Mouse (Mus musculus) G1E-ER4 (cell line): ENCODE measurements around the gene Faim2. TPM values are rescaled to one million over a fixed set of nuclear protein-coding genes. Genes with fewer than 3 reads are reported as not detected.

Experiments used
- GATA1 ChIP-seq: IDR thresholded peaks from one replicate; pipeline ENCODE4 v1.8.0; 2012; ENCODE audit warnings: low read length, inconsistent platforms
- polyA plus RNA-seq: library from polyadenylated mRNA; stranded (reverse); fragments of >175 nt; gene quantifications from 2 replicates; pipeline ENCODE4 v1.2.3, GENCODE M21; 2012

The Faim2 gene
- not detected in 2 replicates for polyA plus RNA-seq

- TF ChIP-seq GATA1: no peak
These were observed at the start of gene Faim2 for GRCm38 (mm10) chr15:99527629-99528353. Faim2 (minus strand) TSS chr15:99528165.

- TF ChIP-seq GATA1: no peak
These were observed 41.2 kb upstream of the Faim2 start for GRCm38 (mm10) chr15:99569123-99569522.

GRCm38 (mm10) chr15:99568682-99569081 lies 40.7 kb upstream of the Faim2 start:
- no peak for TF ChIP-seq GATA1

- TF ChIP-seq GATA1: no peak
These were observed 39.4 kb upstream of the Faim2 start for GRCm38 (mm10) chr15:99567371-99567770.

DNA sequence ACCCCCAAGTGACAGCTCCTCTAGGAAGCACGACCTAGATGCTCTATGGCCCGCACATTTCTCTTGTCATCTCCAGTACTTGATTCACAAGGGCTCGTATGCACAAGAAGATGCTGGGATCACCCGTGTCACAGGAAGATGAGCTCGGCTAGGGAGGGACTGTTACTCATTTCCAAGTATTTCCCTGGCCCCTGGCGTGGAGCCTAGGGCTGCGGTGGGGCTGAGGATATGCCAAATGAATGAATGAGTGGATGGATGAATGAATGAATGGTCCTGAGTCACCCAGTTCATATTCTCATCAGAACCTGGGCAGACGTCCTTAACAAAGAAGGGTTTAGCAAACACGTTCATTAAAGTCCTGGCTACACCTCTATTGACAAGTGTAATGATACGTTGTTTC lies 32.3 kb upstream of the Faim2 start:
- no peak for TF ChIP-seq GATA1

DNA sequence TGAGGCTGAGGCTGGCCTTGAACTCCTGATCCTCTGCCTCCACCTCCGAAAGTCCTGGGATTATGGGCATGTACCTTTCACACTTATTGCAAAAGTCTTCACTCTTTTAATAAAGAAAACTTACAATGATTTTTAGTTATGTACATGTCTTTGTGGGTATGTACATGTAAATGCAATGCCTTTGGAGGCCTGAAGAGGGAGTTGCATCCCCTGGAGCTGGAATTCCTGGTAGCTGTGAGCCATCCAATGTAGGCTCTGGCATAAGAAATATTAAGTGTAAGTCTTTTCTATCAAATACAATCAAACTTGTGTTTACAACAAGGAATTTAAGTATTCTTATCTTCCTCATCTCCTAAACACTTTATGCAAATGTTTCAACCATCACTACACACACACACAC lies 31.0 kb upstream of the Faim2 start:
- no peak for TF ChIP-seq GATA1

DNA sequence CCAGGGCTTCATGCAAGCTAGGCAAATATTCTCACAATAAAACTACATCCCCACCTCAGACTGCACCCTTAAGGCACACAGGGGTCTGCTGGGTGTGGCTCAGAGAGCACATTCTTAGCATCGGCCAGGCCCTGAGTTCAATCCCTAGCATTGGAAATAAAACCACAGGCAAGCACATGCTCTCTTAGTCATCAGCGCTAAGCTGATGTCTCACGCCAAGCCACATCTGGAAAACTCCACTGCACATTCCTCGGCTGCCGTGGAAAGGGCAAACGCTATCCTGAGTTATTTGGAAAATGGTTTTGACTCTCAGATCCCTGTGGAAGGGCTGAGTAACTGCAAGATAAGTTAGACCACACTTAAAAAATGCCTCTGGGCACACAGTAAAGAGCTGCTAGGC lies 25.8 kb upstream of the Faim2 start:
- no peak for TF ChIP-seq GATA1

GRCm38 (mm10) chr15:99549901-99550300 lies 21.9 kb upstream of the Faim2 start:
- no peak for TF ChIP-seq GATA1

DNA sequence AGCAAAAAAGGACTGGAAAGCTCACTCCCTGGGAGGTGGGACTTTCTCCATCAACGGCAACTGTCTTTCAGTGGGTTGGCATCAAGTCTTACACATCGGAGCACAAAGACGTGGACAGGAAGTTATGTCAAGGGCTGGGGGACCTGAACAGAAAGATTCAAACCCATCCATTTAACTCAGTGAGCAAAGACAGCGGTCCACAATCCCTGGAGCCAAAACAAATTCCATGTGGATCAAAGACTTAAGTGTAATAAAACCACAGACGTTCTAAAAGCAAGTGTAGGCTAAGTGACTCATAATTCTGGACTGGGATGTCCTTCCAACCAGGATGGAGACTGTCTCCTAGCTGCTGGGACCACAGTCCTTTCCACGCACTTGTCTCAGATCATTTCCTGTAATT lies 19.8 kb upstream of the Faim2 start:
- no peak for TF ChIP-seq GATA1

DNA sequence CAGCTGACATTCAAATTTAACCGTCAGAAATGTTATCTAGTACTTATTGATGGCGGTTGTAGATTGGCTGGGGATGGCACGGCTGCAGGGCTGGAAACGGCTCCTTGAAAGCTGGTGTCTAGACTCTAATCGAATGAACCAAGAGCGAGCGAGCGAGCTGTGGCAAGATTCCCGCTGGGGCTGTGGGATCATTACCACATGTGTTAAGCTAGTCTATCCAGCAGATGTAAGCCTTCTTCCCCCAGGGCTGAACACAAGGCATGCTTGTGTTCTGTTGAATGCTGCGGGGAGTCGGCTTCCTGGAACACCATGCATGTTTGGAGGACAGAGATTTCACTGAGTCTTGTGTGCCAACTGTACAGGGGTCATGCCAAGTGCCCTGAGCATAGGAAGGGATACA lies 18.6 kb upstream of the Faim2 start:
- no peak for TF ChIP-seq GATA1

- no peak for TF ChIP-seq GATA1
These were observed 16.1 kb upstream of the Faim2 start for GRCm38 (mm10) chr15:99544047-99544446.

- no peak for TF ChIP-seq GATA1
These were observed 11.9 kb upstream of the Faim2 start for GRCm38 (mm10) chr15:99539891-99540290.

DNA sequence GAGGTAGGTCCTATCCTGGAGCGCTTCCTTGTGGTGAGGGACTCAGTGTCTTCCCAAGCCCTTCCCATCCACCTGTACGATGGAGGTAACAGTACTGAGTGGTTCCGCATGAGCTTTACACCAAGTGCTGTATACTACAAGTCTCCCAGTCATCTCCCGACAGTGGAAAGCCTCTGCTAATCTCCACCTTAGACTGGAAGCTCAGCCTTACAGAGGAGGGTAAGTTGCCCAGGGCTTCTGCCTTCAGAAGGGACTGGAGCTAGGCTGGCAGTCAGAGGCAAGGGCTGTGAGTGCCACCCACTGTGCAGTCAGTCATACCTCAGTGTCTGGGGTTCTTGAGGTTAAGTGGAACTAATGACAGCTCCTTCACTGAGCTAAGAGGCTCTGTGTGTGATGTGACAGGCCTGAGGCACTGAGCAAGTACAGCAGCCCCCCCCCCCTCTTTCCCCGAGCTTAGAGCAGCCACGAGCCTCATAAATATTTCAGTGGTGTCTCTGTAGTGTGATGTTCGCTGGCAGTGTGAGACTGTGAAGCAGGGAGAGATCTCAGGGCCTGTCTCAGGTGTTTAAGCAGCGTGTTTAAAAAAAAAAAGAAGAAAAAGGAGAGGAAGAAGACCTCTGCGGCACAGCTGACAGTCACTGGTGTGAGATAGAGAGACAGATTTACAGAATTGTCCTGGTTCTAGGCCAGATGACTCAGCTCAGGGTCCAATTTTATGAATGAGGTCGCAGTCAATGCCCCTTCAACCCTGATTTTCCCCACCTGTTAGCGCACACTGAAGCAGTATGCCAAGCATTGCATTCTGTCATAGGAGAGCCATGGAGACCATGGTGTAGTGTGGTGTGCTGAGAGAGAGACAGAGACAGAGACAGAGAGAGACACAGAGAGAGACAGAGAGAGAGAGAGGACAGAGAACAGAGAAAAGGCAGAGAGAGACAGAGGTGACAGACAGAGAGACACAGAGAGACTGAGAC lies 9.2 kb upstream of the Faim2 start:
- TF ChIP-seq GATA1: no peak

DNA sequence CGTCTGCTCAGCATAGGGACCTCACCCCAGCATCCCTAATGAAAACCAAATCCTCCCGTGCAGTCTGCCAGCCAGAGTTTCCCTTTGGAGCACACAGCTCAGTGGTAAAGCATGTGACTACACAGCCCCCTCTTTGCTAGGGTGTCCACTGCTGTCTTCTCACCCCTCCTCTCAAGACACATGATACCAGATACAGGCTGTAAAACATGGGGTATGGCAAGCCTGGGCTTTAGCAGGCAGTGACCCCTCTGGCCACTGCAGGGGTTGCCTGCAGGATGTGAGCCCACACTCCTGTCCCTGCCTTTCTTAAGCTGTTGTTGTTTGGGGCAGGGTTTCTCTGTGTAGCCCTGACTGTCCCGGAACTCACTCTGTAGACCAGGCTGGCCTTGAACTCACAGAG lies 4.1 kb upstream of the Faim2 start:
- TF ChIP-seq GATA1: no peak

DNA sequence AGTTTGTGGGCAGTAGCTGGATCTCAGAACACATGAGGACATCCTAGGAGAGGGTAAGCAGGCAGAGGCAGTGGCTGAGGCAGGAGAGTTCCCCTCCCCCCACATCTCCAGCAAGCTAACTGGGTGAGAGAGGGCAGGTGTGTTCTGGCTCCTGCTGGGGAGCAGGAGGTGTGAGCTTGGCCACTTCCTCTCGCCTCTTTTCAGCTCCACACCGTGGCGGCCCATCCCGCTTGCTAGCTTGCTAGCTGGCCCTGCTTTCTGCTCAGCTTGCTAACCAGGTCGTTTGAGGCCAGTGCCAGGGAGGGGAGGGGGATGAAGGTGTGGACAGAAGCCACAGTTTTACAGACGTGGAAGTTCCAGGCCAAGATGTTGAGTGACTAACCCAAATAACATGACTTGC lies 3.2 kb upstream of the Faim2 start:
- no peak for TF ChIP-seq GATA1

- TF ChIP-seq GATA1: no peak
These were observed 1.3 kb downstream of the Faim2 start for GRCm38 (mm10) chr15:99526681-99527080.

GRCm38 (mm10) chr15:99520306-99520705 lies 7.7 kb downstream of the Faim2 start:
- TF ChIP-seq GATA1: no peak
